Mouse (Mus musculus) 416B (cell line): Measurements from ENCODE around the gene Myo1e.

Source experiments
- DNase-seq: peaks from one replicate; pipeline ENCODE4 v3.0.0; 2011; ENCODE audit warnings: low read depth

The Myo1e gene

GRCm38 (mm10) chr9:70284584-70285140, 77.5 kb downstream of the Myo1e start:
- DNase-seq = peak; percentile 94

GRCm38 (mm10) chr9:70290785-70291184, 83.6 kb downstream of the Myo1e start:
- peak; percentile 47 for DNase-seq

- no peak for DNase-seq
These were observed 89.8 kb downstream of the Myo1e start for GRCm38 (mm10) chr9:70296916-70297315.

- no peak for DNase-seq
These were observed 91.1 kb downstream of the Myo1e start for GRCm38 (mm10) chr9:70298221-70298620.

- no peak for DNase-seq
These were observed 93.6 kb downstream of the Myo1e start for GRCm38 (mm10) chr9:70300705-70301104.

- DNase-seq = no peak
These were observed 94.4 kb downstream of the Myo1e start for GRCm38 (mm10) chr9:70301598-70301997.

GRCm38 (mm10) chr9:70304901-70305300, 97.8 kb downstream of the Myo1e start:
- no peak for DNase-seq

- DNase-seq = no peak
These were observed 102.9 kb downstream of the Myo1e start for GRCm38 (mm10) chr9:70310046-70310445.

GRCm38 (mm10) chr9:70314019-70314418, 106.9 kb downstream of the Myo1e start:
- DNase-seq = peak; percentile 12

GRCm38 (mm10) chr9:70315130-70315529, 108.0 kb downstream of the Myo1e start:
- DNase-seq = no peak

GRCm38 (mm10) chr9:70318601-70319000, 111.5 kb downstream of the Myo1e start:
- DNase-seq = no peak

GRCm38 (mm10) chr9:70324336-70324735, 117.2 kb downstream of the Myo1e start:
- DNase-seq = no peak

GRCm38 (mm10) chr9:70325880-70326595, 118.9 kb downstream of the Myo1e start:
- no peak for DNase-seq

GRCm38 (mm10) chr9:70328193-70328841, 121.2 kb downstream of the Myo1e start:
- DNase-seq = no peak

- DNase-seq = no peak
These were observed 124.7 kb downstream of the Myo1e start for GRCm38 (mm10) chr9:70331727-70332335.

- no peak for DNase-seq
These were observed 131.2 kb downstream of the Myo1e start for GRCm38 (mm10) chr9:70338391-70338790.

- no peak for DNase-seq
These were observed 131.7 kb downstream of the Myo1e start for GRCm38 (mm10) chr9:70338894-70339293.

GRCm38 (mm10) chr9:70349274-70349673, 142.1 kb downstream of the Myo1e start:
- DNase-seq = no peak

- peak; percentile 70 for DNase-seq
These were observed 144.6 kb downstream of the Myo1e start for GRCm38 (mm10) chr9:70351570-70352277.

GRCm38 (mm10) chr9:70356254-70356653, 149.1 kb downstream of the Myo1e start:
- DNase-seq = no peak

- no peak for DNase-seq
These were observed 152.4 kb downstream of the Myo1e start for GRCm38 (mm10) chr9:70359402-70360131.

- no peak for DNase-seq
These were observed 157.6 kb downstream of the Myo1e start for GRCm38 (mm10) chr9:70364741-70365140.
